Mouse (Mus musculus) heart, postnatal 4 days (tissue): ENCODE data around the gene Ppp1r3g. TPM values are rescaled to one million over a fixed set of nuclear protein-coding genes. Genes with fewer than 3 reads are reported as not detected.
"Not testable (repeated sequence)": the region's sequence is repeated elsewhere in the genome, so short reads cannot be mapped to it uniquely, and the experiment has no call there.

Source experiments
- DNase-seq: peaks from one replicate; pipeline ENCODE4 v3.0.0; 2021
- total RNA-seq, 2 experiments: library from RNA; stranded (reverse); gene quantifications; 2 replicates each; pipeline ENCODE4 v1.2.3; 2021

Ppp1r3g gene
- total RNA-seq, result 1 to 10 TPM; 2.0 to 2.5 TPM

DNA sequence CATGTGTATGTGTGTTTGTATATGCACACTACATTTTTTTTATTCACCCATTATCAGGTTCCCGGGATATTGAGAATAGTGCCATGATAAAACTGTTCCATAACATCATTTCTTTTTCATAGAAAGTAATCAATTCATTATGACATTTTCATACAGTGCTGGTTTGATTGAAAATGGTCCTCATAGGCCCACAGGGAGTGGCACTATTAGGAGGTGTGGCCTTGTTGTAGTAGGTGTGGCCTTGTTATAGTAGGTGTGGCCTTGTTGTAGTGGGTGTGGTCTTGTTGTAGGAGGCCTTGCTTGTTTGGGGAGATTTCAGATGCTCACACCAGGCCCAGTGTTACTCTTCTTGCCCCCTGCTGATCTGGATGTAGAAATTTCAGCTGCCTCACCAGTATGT, at the start of gene Ppp1r3g:
TSS of gene Ppp1r3g (plus strand) at position 301 of the 400 bp plus-strand sequence.
- no peak for DNase-seq

- no peak for DNase-seq
Observed at GRCm38 (mm10) chr13:35911476-35911875, 47.2 kb upstream of the Ppp1r3g start.

DNA sequence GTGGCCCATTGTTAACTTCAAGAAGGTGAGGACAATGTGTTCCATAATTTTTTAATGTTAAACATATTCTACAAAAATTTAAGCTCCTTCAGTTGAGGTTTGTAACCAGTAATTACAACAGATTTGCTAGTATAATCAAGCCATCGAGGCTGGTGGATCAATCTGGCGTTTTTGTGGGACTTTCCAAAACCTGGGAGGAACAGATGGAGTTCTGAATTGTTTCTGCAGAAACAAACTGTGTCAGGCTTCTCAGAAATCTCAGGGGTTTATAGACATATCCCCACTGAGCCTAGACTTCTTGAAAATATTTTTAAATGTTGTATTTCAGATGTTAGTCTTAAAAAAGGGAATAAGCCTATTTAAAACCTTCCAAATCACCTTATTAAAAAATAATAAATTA, 20.6 kb upstream of the Ppp1r3g start:
- DNase-seq, result no peak

DNA sequence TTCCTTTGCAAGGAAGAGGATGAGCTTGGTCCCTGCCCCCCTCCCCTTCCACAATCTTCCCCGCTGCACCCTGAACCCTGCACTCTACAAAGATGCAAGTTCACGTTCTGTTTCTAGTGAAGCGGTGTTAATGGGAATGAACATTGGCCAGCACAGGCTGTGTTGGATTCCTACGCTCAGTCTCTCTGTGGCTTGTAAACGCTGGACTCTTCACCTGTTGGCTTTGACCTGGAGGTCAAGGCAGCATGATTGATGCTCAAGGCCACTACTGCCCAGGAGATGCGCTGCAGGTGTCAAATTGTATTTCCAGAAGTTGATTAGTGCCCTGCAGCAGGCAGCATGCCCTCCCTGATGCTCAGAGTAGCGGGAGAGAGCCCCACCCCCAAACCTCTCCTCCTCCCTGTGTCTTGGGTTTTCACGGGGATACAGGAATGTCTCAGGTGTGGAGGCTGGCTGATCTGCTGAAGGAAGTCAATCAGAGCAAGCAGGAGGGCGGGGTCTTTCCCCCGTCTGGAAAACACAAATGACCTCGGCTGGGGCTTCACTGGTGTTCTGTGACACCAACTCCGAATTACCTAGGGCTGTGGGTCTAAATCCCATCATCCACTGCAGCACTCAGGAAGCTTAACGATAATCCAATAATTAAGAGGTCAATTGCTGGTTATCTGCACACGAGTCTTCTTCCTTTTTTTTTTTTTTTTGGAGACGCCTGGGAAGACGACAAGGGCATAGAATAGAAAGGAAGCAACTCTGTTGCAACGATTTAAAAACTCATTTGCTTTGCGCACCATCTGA, 18.6 kb upstream of the Ppp1r3g start:
- no peak for DNase-seq

DNA sequence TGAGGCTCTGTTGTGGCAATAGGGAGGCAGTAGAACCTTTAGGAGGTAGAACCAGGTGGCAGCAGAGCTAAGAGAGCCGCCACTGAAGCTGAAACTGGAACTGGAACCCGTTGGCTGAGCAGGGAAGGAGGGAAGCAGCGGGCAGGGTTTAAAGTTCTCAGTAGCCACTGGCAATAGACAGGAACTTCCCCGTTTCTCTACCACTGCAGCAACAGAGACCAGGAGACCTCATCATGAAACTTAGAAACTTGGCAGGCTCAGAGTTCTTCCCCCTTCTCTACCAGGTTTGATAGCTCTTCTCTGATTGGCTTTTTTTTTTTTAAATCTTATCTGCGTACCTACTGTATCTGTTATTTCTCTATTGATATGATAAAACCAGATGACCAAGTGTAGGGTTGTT, 17.7 kb upstream of the Ppp1r3g start:
- DNase-seq, result no peak

DNA sequence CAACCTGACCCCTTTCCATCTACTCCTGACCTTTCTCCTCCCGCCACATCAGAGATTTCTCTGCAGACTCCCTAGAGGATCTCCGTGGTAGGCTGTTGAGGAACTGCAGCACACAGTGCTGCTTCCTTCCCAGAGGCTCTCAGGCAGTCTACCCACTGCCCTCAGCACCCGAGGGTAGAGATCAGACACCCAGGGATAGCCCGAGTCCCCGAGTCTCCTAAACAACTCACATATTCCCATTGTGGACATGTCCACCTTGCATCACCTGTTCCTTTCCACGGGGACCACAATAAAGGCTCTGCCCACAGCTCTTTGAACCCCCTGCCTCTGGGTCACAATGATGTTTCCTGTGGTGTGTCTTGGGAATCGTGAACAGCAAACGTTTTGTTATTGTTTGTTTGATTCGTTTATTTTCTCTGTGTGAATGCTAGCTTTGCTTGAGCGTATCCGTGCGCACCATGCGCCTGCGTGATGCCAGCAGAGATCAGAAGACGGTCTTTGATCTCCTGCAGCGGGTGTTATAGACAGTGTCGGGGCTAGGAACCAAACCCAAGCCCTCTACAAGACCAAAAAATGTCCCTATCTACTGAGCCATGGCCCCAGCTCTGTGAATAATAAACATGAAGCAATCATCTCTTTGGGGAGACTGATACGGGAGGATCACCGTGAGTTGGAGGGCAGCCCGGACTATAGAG, 11.8 kb upstream of the Ppp1r3g start:
- DNase-seq, result no peak

DNA sequence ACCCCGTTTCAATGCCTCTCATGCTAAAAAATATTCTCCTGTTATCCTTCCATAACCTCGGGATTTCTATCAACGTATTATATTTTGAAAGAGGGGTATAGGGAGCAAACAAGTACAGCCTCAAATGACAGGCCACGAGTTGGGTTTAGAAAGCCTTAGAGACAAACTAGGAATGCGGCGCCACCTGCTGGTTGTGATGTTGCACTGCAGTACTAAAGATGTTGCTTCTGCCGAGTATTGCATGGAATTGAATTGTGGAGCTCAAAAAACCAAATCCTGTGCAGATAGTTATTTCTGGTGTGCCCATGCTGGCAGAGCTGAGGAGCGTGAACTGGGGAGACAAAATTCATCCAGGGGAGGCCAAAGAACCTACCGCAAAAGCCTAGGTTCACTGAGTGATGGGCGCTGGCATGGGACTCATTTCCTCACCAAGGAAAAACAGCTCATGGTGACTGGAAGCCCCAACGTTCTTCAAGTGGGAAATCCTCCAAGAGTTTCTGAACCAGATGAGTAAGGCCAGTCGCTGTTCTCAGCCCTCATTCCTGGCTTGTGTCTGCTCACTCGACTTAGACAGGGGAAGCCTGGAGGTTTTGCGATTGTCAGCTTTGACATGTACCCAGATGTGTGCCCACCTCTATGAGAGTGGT, 11.2 kb upstream of the Ppp1r3g start:
- peak; percentile 84 for DNase-seq

DNA sequence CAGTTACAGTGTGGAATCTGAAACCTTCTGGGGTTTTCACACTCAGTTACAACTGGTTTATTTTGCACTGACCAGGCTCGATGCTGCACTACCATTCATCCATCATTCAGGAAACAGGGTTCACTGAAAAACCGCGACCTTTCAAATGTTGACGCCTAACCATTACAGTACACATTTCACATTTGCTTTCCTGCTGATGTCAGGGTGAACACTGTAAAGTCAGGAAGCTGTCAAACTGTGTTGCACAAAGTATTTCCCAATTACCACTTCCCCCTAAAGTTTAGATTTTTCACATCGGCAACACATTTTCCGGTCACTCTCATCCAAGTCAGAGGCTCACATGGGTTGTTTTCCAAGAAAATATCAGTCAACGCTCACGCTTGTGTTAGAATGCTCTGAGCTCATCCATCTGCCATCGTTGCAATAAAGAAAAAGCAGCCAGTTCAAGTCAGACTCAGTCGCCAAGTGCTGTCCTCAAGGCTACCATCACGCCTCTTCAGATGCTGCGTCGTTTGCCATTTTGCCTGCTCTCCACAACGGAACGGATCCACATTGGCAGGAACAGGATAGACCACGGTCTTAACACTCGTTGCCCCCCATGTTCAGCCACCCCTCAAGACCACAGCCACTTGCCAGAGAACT, 8.7 kb upstream of the Ppp1r3g start:
- peak; percentile 18 for DNase-seq

- no peak for DNase-seq
Observed at GRCm38 (mm10) chr13:35959391-35960067, 890 bp downstream of the Ppp1r3g start.

GRCm38 (mm10) chr13:35963583-35963982, 4.9 kb downstream of the Ppp1r3g start:
- no peak for DNase-seq

DNA sequence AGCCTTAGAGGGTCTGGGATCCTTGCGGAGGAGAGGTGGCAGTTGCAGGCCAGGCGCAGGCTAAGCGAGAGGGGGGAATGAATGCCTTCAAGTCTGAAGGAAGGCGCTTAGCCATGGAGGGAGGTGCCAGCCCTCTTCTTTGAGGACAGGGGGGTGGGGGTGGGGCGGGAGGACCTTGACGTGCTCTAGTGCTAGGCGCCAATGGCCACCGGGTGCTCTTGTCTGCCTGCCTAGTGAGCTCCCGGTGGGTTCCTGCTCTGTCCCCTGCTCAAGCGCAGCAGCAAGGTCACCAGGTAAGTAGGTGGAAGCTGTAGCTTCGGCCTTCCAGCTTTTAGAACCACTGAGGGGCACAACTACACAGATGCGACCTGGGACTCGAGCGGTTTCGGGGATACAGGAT, 9.1 kb downstream of the Ppp1r3g start:
- DNase-seq, result no peak

DNA sequence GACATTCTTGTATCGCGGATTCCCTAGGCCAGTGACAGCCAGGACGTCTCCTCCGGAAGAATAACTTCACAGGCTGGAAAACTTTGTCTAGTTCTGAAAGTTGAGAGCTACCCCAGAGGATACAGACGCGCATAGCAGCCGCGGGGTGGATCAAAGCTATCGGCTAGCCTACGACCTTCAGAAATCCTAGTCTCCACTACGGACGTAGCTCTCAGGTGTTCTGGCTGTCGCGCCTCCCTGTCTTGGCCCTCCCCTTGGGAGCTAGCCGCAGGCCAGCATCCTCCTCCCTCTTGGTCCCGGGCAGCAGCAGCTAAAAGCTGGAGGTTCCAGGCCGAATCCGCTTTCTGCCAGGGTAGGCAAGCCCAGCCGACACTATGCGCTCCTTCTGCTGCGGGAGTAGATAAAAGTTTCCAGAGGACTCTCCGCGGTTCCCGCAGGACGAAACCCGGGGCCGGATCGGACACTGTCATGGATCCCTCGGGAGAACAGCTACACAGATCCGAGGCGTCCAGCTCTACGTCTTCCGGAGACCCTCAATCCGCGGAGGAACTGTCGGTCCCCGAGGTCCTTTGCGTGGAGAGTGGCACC, 9.6 kb downstream of the Ppp1r3g start:
- DNase-seq, result peak; percentile 50

DNA sequence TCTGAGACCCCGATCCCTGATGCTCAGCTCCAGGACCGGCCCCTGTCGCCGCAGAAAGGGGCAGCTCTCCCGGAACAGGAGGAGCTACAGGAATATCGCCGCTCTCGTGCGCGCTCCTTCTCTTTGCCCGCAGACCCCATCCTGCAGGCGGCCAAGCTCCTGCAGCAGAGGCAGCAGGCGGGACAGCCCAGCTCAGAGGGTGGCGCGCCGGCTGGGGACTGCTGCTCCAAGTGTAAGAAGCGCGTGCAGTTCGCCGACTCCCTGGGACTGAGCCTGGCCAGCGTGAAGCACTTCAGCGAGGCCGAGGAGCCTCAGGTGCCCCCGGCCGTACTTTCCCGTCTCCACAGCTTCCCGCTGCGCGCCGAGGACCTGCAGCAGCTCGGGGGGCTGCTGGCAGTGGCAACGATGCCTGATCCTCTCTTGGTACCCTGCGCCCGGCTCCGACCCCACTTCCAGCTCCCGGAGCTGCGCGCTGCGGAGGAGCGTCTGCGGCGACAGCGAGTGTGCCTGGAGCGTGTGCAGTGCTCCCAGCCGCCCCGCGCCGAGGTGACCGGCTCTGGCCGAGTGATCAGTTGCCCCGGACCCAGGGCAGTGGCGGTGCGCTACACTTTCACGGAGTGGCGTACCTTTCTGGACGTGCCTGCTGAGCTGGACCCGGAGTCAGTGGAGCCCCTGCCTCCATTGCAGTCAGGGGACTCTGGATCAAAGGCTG, 10.2 kb downstream of the Ppp1r3g start:
- no peak for DNase-seq

DNA sequence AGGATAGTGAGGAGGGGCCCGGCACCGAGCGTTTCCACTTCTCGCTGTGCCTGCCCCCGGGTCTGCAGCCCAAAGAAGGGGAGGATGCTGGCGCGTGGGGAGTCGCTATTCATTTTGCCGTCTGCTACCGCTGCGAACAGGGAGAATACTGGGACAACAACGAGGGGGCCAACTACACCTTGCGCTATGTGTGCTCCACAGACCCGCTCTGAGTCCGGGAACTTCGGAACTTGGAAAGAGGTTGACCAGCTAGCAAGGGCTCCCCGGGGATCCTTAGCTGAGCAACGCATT, 10.7 kb downstream of the Ppp1r3g start:
- peak; percentile 13 for DNase-seq

- DNase-seq, result no peak
Observed at GRCm38 (mm10) chr13:35969829-35970228, 11.2 kb downstream of the Ppp1r3g start.

GRCm38 (mm10) chr13:35976912-35977311, 18.3 kb downstream of the Ppp1r3g start:
- no peak for DNase-seq

GRCm38 (mm10) chr13:35980471-35980870, 21.8 kb downstream of the Ppp1r3g start:
- no peak for DNase-seq

GRCm38 (mm10) chr13:35982985-35983384, 24.3 kb downstream of the Ppp1r3g start:
- no peak for DNase-seq

- DNase-seq, result peak; percentile 35
Observed at GRCm38 (mm10) chr13:35989329-35989728, 30.7 kb downstream of the Ppp1r3g start.

GRCm38 (mm10) chr13:35991185-35991584, 32.5 kb downstream of the Ppp1r3g start:
- DNase-seq, result not testable (repeated sequence)

GRCm38 (mm10) chr13:35994067-35994466, 35.4 kb downstream of the Ppp1r3g start:
- DNase-seq, result peak; percentile 92
